Mouse (Mus musculus): ENCODE results near the gene Gpatch8. TPM values are rescaled to one million over a fixed set of nuclear protein-coding genes. Genes with fewer than 3 reads are reported as not detected.

The Gpatch8 gene
- 79.8 TPM for polyA plus RNA-seq (2017; shearing (Covaris generic))

DNA sequence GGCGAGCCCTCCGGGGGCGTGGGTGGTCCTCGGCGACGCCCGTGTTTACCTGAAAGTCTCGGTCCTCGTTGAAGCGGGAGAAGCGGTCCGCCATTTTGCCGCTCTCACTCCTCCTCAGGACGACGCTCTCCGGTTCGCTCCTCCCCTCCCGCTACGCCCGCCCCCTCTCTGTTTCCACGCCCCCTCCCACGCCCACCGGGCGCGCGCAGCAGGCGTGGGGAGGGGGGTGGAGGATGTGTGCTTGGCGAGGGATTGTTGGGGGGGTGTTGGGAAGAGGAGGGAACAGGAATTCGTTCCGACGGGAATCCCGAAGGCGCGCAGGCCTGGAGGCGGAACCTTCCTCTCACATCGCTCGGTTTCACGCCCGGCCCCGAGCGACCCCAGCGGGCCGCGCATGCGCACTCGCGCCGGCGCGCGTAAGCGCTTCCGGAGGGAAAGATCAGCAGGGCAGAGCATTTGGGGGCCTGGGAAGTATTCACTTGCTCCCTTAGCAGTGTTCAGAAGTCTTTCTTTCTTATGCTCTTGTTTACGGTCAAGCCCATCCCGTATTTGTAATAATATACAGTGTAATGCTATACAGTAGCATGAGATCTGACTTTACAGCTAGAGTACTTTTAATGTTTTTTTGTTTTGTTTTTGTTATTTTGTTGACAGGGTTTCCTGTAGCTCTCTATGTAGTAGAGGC is at the start of gene Gpatch8:
Gene Gpatch8 (minus strand): TSS at position 362 of the 685 bp plus-strand sequence.

DNA sequence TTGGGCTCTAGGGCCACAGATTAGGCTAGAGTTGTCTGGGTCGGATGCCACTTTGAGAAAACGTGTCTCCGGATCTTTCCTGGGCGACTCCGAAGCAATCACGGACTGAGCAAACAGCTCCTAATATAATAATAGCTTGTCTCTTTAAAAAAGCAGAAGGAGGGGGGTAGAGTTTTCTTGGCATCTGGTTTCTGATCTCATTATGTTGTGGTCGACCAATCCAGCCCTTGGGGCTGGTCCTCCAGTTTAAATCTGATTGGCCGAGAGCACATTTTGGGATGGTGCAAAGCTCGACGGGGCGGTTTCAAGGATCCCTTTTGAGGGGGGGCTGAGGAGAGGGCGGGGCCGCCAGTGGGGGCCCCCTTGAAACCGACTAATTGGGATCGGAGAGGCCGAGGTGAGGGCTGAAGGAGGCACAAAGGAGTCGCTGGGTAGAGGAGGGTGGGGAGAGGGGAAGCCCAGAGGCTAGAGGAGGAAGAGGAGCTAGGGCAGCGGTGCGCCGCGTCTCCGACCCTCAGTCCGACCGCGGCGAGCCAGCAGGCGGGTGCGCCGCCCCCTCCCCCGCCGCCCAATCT is 47.9 kb upstream of the Gpatch8 start, which contains the start of gene Fzd2:
Gene Fzd2 (plus strand): TSS at position 387 of the 575 bp plus-strand sequence.

DNA sequence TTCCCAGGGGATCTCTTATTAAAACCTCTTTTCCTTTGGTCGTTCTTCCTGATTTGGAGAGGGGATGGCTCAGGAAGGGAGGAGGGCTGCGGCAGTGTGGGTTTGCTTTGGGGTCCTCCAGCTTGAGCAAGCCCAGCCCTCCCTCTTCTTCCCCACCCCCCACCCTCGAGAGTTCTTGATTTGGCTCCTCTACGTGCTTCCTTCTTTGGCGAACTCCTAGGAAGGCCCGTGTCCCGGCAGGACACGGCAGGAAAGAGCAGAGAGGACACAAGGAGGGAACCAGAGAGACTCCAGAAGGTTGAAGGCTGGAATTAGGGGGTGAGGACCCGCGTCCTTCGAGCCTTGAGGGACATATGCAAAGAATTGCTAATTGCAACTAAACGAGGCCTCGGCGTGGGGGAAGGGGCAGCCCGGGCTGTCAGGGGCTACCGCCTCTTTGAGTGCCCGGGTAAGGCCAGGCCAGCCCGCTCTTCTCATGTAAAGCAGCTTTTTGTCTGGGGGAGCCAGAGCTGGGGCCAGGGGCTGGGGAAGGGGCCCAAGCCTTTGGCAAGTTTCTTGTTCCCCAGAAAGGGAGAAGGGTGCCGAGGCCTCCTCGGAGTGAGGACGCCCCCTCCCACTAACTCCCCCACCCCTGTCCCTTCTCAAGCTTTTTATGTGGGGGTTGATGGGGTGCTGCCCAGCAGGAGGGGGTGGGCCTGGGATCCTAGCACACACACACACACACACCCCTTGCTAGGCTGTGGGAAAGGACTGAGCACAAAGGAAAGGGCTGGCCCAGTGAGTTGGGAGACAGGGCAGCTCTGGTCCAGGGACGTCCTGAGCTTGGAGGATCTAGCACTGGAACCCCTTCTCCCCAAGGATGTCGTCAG is 23.2 kb upstream of the Gpatch8 start, which contains the start of gene Gm11627:
Gene Gm11627 (minus strand): TSS at position 297 of the 869 bp plus-strand sequence.

DNA sequence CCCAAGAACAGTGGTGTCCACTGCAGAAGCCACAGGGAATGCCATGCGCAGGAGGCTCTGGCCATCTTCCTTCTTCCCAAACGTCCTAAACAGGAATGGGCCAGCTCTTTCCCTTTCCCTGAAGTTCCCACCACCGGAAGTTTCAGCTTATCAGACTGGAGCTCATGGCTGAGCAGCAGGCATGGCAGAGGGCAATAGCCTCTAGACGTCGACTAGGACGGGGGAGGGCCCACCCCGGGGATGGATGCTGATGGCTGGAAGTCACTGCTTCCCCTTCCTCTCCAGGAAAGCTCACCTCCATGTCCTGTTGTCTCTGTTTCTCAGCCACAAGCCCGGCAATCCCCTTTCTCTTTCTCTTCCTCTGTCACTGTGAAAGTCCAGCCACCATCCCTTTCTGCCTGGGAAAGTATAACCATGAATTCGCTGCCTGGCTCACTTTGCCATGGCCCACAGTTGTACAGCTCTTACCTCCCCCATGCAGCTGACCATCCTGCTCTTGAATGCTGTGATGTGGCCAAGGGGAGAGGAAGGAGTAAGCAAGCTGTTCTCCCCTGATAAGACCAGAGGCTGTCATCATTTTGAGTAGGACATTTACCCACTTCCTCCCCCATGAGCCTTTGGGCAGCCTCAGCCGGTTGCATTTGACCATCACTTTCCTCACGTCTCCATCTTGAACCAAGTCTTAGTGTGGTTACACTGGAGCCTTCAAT is 86.4 kb downstream of the Gpatch8 start, which contains the start of gene Itga2b:
Gene Itga2b (minus strand): TSS at position 475 of the 710 bp plus-strand sequence.

DNA sequence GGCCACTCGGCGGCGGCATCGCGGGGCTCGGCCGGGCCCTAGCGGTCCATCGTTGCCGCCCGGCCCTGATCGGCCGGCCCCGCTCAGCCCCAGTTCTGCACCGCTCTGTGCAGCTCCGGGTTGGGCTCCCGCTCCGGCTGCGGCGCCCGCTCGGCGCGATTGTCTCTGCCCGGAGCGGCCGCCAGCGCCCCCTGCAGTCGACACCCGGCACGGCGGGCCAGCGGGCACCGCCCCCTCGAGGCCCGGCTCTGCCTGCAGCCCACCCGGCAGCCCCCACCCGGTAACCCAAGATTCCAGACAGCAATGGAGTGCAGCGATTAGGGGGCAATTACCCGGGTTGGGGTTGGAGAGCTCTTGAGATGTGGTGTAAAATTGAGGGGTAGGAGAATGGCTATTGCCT is 108.7 kb downstream of the Gpatch8 start, which contains the start of gene Fam171a2:
Gene Fam171a2 (minus strand): TSS at position 186 of the 400 bp plus-strand sequence.

DNA sequence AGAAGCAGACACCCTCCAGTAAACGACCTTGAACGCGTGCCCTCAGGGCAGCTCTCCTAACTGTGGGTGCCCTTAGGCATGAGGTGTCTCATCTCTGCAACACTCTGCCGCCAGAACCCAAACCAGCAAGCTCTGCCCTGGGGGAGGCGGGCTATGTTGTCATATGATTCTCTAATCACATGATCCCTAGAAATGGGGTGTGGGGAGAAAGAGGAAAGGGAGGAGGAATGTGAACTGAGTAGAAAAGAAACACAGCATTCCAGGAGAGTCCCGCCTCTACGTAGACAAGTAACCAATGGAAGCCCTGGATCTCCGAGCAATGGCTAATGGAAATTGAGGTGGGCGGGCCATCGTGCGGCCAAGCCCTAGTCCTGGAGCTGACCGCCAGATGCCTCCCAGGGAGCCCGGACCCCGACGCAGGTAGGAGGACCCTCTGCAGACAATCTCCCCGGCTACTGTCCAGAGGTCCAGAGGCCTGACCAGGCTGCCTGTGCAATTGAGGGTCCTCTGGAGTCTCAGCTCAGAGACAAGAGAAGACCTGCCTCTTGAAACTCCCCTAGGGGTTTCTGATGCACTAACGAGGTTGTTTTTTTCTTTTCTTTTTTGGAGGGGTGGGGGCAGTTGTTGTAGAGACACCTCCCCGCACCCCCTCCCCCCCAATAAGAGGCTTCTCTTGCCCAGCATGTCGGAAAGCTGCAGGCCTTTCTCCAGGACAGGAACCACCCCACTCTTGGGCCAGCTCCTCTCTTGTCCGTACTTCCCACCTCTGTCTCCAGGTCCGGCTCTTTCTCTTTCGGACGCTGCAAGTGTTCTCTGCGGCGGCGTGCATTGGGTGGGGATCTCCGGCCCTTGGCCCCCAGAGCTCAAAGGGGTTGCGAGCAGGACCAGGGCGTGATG is 125.8 kb downstream of the Gpatch8 start, which contains the start of gene Grn:
Gene Grn (plus strand): TSS at position 195 of the 897 bp plus-strand sequence.

Other genes starting within 250 kb of the Gpatch8 start
- gene Ubtf, start 236.7 kb downstream of the Gpatch8 start, polyA plus RNA-seq (2017; shearing (Covaris generic)) = 102 TPM
- 5.5 TPM for gene Slc4a1, start 190.2 kb downstream of the Gpatch8 start, polyA plus RNA-seq (2017; shearing (Covaris generic))
- gene Rundc3a, start 163.0 kb downstream of the Gpatch8 start, polyA plus RNA-seq (2017; shearing (Covaris generic)) = 24.5 TPM
- gene Slc25a39, start 148.4 kb downstream of the Gpatch8 start, polyA plus RNA-seq (2017; shearing (Covaris generic)) = 49.2 TPM
- gene Grn, start 126.1 kb downstream of the Gpatch8 start, polyA plus RNA-seq (2017; shearing (Covaris generic)) = 66.1 TPM
- not detected for gene Fam171a2, start 108.7 kb downstream of the Gpatch8 start, polyA plus RNA-seq (2017; shearing (Covaris generic))
- 1.0 TPM for gene Itga2b, start 86.3 kb downstream of the Gpatch8 start, polyA plus RNA-seq (2017; shearing (Covaris generic))
- gene Gm11627, start 23.1 kb upstream of the Gpatch8 start, polyA plus RNA-seq (2017; shearing (Covaris generic)) = not detected
- gene Fzd2, start 48.0 kb upstream of the Gpatch8 start, polyA plus RNA-seq (2017; shearing (Covaris generic)) = not detected
- gene Meioc, start 107.3 kb upstream of the Gpatch8 start, polyA plus RNA-seq (2017; shearing (Covaris generic)) = not detected
- 38.6 TPM for gene Ccdc43, start 141.4 kb upstream of the Gpatch8 start, polyA plus RNA-seq (2017; shearing (Covaris generic))
- gene Adam11, start 205.0 kb upstream of the Gpatch8 start, polyA plus RNA-seq (2017; shearing (Covaris generic)) = not detected